Mouse (Mus musculus): Measurements from ENCODE around the gene Prss57.

DNA sequence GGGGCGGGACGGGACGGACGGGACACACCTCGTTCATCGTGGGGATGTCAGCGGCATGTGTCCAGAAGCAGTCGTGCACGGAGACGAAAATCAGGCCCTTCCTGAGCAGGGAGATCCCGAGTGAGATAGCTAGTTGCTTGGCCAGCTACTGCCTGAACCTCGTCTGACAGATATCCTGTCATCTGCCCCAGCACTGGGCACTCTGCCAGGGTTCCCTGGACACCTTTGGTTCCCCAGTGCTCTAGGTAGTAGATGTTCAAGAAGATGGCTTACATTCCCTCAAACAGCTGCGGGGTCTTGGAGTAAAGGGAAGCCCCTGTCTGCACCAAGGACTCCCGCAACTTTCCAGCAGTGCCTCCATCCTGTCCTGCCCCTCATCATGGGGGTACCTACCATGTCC is 54.1 kb downstream of the Prss57 start:
- no peak for TF ChIP-seq CTCF (IDR thresholded peaks at IDR 0.05; ENCODE audit: low read depth)
- no peak for TF ChIP-seq EP300 (IDR thresholded peaks at IDR 0.05; ENCODE audit: low read depth)
